Mouse (Mus musculus) stomach, embryonic 16.5 days (tissue): Measurements from ENCODE around the gene Srpr. TPM values are rescaled to one million over a fixed set of nuclear protein-coding genes. Genes with fewer than 3 reads are reported as not detected.

Experiments used
- ATAC-seq: fragments of 200-750 bp; cut with Nextera tagmentation; 2 replicates; pipeline ENCODE4 v1.8.0; 2017; ENCODE audit warnings: moderate number of reproducible peaks, moderate TSS enrichment; ENCODE audit not compliant: insufficient read depth, low FRiP score
- H3K27ac ChIP-seq: fragments of 300-500 bp; sonication (generic); 2 replicates; pipeline ENCODE4 v1.5.1; 2014; ENCODE audit warnings: low read length
- H3K27me3 ChIP-seq: fragments of 300-500 bp; sonication (generic); 2 replicates; pipeline ENCODE4 v1.6.1; 2014; ENCODE audit warnings: low read length, control low read depth, mixed read lengths; ENCODE audit not compliant: control insufficient read depth, insufficient read depth
- H3K36me3 ChIP-seq: fragments of 300-500 bp; sonication (generic); 2 replicates; pipeline ENCODE4 v1.6.1; 2014; ENCODE audit warnings: low read length; ENCODE audit not compliant: control insufficient read depth, insufficient read depth
- H3K4me1 ChIP-seq: fragments of 300-500 bp; sonication (generic); 2 replicates; pipeline ENCODE4 v1.6.1; 2014; ENCODE audit warnings: low read length, control low read depth, mixed read lengths; ENCODE audit not compliant: control insufficient read depth, insufficient read depth
- H3K4me2 ChIP-seq: fragments of 300-500 bp; sonication (generic); 2 replicates; pipeline ENCODE4 v1.6.1; 2014; ENCODE audit warnings: low read depth, low read length, mixed read lengths
- H3K4me3 ChIP-seq: fragments of 300-500 bp; sonication (generic); replicated peaks from 2 replicates; pipeline ENCODE4 v1.5.1; 2014; ENCODE audit warnings: mild to moderate bottlenecking, low read length
- H3K9ac ChIP-seq: fragments of 300-500 bp; sonication (generic); 2 replicates; pipeline ENCODE4 v1.6.1; 2014; ENCODE audit warnings: low read length
- H3K9me3 ChIP-seq: fragments of 300-500 bp; sonication (generic); replicated peaks from 2 replicates; pipeline ENCODE4 v1.6.1; 2016; ENCODE audit warnings: low read length, control low read depth; ENCODE audit not compliant: control insufficient read depth
- WGBS: fragments of 180-500 bp; shearing (Covaris S2); extraction: QIAGEN DNeasy Blood & Tissue Kit; methylation state at CpG from one replicate; pipeline ENCODE4 v1.1.7; 2014; 5-methylcytosine and 5-hydroxymethylcytosine counted together
- polyA plus RNA-seq: library from polyadenylated mRNA; unstranded; fragments of >200 nt; fragmentation: Nextera tagmentation; extraction: Ambion mirVana; gene quantifications from 2 replicates; pipeline ENCODE4 v1.2.1, GENCODE M21; 2015

The Srpr gene
- 143 and 152 TPM in 2 replicates for polyA plus RNA-seq

GRCm38 (mm10) chr9:35199772-35200471, at the start of gene Srpr, which contains the start of gene Tirap:
TSS of gene Srpr (plus strand) at chr9:35200175.
TSS of gene Tirap (minus strand) at chr9:35200291.
- Histone ChIP-seq H3K27me3 (no peaks in the 10 kb centered on the region), H3K9ac (peak within 1 kb of the TSS; percentile 77), H3K36me3 (no peaks in the 10 kb centered on the region; the same call in 1 of the 2 replicates), H3K4me2 (peak within 1 kb of the TSS; percentile 63), H3K4me1 (0 out of 2 replicates have a peak, but pooled peaks cover 9% of the 10 kb centered on the region), H3K9me3 (no peaks in the 10 kb centered on the region), H3K4me3 (peak within 1 kb of the TSS; percentile 58), H3K27ac (peak within 1 kb of the TSS; percentile 53)
- ATAC-seq = peak; percentile 93
- WGBS = under 1% methylated on average over 44 of the region's 44 CpGs

- Histone ChIP-seq H3K4me3 (no peak overlapping the region), H3K4me2 (no peak overlapping the region), H3K9me3 (no peaks in the 10 kb centered on the region), H3K4me1 (peaks cover 7% of the 10 kb centered on the region; the same call in 1 of the 2 replicates), H3K27me3 (no peaks in the 10 kb centered on the region), H3K36me3 (no peaks in the 10 kb centered on the region), H3K9ac (no peak overlapping the region), H3K27ac (no peak overlapping the region)
- ATAC-seq = no peak
- WGBS = 72% methylated on average over 1 of the region's 1 CpGs
Observed at GRCm38 (mm10) chr9:35152923-35153322, 47.1 kb upstream of the Srpr start.

GRCm38 (mm10) chr9:35156002-35156710, 43.8 kb upstream of the Srpr start:
- no peak overlapping the region for H3K4me2 ChIP-seq
- no peak overlapping the region; the same call in 1 of the 2 replicates for H3K9ac ChIP-seq
- H3K4me3 ChIP-seq = no peak overlapping the region
- WGBS = 68% methylated on average over 5 of the region's 5 CpGs
- peak; percentile 82 for ATAC-seq
- no peaks in the 10 kb centered on the region for H3K9me3 ChIP-seq
- no peaks in the 10 kb centered on the region for H3K36me3 ChIP-seq
- peak overlapping the region; percentile 87 for H3K27ac ChIP-seq
- no peaks in the 10 kb centered on the region for H3K27me3 ChIP-seq
- H3K4me1 ChIP-seq = peaks cover 7% of the 10 kb centered on the region; the same call in 1 of the 2 replicates

- Histone ChIP-seq H3K27ac (peak overlapping the region; percentile 87), H3K4me1 (peaks cover 7% of the 10 kb centered on the region; the same call in 1 of the 2 replicates), H3K9me3 (no peaks in the 10 kb centered on the region), H3K9ac (no peak overlapping the region; the same call in 1 of the 2 replicates), H3K36me3 (no peaks in the 10 kb centered on the region), H3K27me3 (no peaks in the 10 kb centered on the region), H3K4me2 (no peak overlapping the region), H3K4me3 (no peak overlapping the region)
- no peak for ATAC-seq
- WGBS = 64% methylated on average over 4 of the region's 4 CpGs
Observed at GRCm38 (mm10) chr9:35156862-35157261, 43.1 kb upstream of the Srpr start.

GRCm38 (mm10) chr9:35158477-35158876, 41.5 kb upstream of the Srpr start:
- WGBS = 82% methylated on average over 3 of the region's 3 CpGs
- H3K4me2 ChIP-seq = no peak overlapping the region
- ATAC-seq = no peak

GRCm38 (mm10) chr9:35160662-35161061, 39.3 kb upstream of the Srpr start:
- ATAC-seq = no peak
- no peaks in the 10 kb centered on the region for H3K27me3 ChIP-seq
- no peak overlapping the region for H3K27ac ChIP-seq
- H3K9ac ChIP-seq = no peak overlapping the region
- no peak overlapping the region for H3K4me3 ChIP-seq
- H3K4me1 ChIP-seq = peaks cover 7% of the 10 kb centered on the region; the same call in 1 of the 2 replicates
- no peak overlapping the region for H3K4me2 ChIP-seq
- no peaks in the 10 kb centered on the region for H3K36me3 ChIP-seq
- WGBS = 55% methylated on average over 2 of the region's 2 CpGs
- H3K9me3 ChIP-seq = no peaks in the 10 kb centered on the region

More at GRCm38 (mm10) chr9:35158477-35158876, 41.5 kb upstream of the Srpr start:
- H3K9ac ChIP-seq = no peak overlapping the region
- no peaks in the 10 kb centered on the region for H3K36me3 ChIP-seq
- no peaks in the 10 kb centered on the region for H3K9me3 ChIP-seq
- peaks cover 7% of the 10 kb centered on the region; the same call in 1 of the 2 replicates for H3K4me1 ChIP-seq
- H3K27me3 ChIP-seq = no peaks in the 10 kb centered on the region
- H3K27ac ChIP-seq = no peak overlapping the region
- H3K4me3 ChIP-seq = no peak overlapping the region

GRCm38 (mm10) chr9:35161721-35162120, 38.3 kb upstream of the Srpr start:
- no peak overlapping the region for H3K4me3 ChIP-seq
- no peak overlapping the region for H3K9ac ChIP-seq
- H3K4me1 ChIP-seq = peaks cover 5% of the 10 kb centered on the region; the same call in 1 of the 2 replicates
- no peaks in the 10 kb centered on the region for H3K9me3 ChIP-seq
- 86% methylated on average over 7 of the region's 7 CpGs for WGBS
- H3K36me3 ChIP-seq = no peaks in the 10 kb centered on the region
- H3K27ac ChIP-seq = no peak overlapping the region
- ATAC-seq = no peak
- H3K4me2 ChIP-seq = no peak overlapping the region
- no peaks in the 10 kb centered on the region for H3K27me3 ChIP-seq

GRCm38 (mm10) chr9:35163011-35163690, 36.8 kb upstream of the Srpr start:
- Histone ChIP-seq H3K4me3 (no peak overlapping the region), H3K9ac (no peak overlapping the region), H3K36me3 (no peaks in the 10 kb centered on the region), H3K9me3 (no peaks in the 10 kb centered on the region), H3K4me1 (no peaks in the 10 kb centered on the region), H3K27ac (no peak overlapping the region), H3K27me3 (no peaks in the 10 kb centered on the region), H3K4me2 (no peak overlapping the region)
- whole genome bisulfite sequencing = 89% methylated on average over 11 of the region's 11 CpGs
- ATAC-seq = no peak
